Mouse (Mus musculus) skeletal muscle tissue, postnatal 0 days (tissue): ENCODE data around the gene Zfp592. TPM values are rescaled to one million over a fixed set of nuclear protein-coding genes. Genes with fewer than 3 reads are reported as not detected.

Experiments
- polyA plus RNA-seq: library from polyadenylated mRNA; unstranded; fragments of >200 nt; fragmentation: Nextera tagmentation; extraction: Ambion mirVana; gene quantifications from 2 replicates; pipeline ENCODE4 v1.2.1, GENCODE M21; 2015

Zfp592 gene
- polyA plus RNA-seq: 5.1 and 5.2 TPM in 2 replicates

DNA sequence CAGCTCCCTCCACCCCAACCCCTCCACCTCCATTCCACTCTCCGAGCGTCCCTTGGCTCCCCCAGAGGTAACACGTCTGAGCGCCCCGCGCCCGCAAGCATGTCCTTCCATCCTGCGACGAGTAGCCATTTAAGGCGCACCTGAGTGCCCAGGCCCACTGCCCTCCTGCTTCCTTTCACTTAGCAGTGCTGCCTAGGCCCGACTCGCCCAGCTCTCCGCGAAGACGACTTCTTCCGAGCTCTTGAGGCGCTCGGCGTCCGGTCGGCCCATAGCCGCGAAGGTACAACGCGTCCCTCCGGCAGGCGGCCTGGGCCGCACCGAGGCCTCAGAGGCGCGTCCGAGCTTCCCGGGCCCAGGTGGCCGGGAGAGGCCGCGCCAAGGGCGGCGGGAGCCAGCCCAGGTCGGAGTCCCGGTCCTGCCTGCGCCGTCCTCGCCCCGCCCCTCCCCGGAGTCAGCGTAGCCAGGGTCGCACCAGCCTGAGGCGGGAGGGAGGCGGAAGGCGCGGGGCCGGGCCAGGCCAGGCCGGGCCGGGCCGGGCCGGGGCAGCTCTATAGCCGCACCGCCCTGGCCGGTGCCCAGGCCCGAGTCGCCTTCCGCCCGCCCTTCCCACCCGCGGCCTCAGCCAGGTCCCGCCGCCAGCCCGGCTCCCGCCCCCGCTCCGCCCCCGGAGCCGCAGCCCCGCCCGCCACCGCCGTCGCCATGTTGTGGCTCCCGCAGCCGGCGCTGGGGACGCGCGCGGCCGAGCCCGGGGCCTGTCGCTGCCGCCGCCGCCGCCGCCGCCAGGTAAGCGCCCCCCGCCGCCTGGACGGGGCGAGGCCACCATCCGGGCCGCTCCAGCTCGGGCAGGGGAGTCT, at the start of gene Zfp592:
Gene Zfp592, plus strand, starts transcription at position 702 of the 854 bp plus-strand sequence.

DNA sequence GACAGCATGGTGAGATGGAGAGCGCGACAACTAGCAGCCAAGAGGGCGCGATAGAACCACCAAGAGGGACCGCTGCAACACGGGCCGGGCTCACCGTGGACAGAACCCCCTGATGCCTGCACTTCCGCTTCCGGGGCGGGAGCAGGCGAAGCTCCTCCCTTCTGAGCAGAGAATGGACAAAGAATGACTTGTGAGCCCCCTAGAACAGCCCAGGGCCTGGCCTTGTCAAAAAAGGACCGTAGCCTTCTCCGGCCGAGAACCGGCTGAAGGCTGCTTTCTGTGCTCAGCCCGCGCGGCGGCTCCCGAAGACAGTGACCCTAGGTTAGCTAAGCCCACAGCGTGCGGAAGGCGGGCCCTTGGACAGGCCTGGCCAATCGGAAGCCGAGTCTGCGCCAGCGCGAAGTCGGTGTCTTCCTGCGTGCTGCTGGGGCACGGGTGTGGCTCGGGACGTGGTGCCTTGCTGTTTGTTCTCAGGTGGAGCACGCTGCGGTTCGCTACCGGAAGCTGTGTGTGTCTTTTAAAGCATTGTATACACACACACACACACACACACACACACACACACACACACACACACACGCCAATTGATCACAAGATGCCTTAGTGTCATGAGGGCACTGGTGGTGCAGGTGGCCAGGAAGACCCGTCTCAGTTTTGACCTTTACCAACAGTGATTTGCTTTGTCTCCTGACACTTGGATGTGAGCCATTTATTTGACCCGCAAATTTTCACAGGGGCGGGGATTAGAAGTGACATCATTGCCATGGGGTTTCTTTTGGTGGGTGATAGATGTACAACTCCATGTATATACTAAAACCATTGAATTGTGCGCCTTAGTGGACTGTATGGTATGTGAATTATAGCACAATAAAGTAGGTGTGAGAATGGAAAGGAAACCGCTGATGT, 45.8 kb upstream of the Zfp592 start, which contains the start of gene Sec11a:
Gene Sec11a, minus strand, starts transcription at position 336 of the 906 bp plus-strand sequence.

DNA sequence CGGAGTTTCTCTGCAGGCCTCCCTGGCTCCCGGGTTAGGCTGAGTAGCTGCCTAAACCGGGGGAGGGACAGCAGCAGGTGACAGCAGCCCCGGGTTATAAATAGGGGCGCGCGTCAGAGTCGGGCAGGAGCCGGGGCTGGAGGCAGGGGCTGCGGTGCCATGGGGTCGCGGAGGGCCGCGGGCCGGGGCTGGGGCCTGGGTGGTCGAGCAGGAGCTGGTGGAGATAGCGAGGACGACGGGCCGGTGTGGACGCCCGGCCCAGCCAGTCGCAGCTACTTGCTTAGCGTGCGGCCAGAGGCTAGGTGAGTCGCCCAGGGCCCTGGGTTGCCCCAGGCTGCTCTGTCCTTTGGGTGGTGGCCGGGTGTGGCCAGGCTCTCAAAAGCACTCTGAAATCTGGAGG, 64.0 kb downstream of the Zfp592 start, which contains the start of gene Alpk3:
Gene Alpk3, plus strand, starts transcription at position 130 of the 400 bp plus-strand sequence.

Other genes with a start within 250 kb of the Zfp592 start
- gene Iqgap1, start 167.7 kb upstream of the Zfp592 start, polyA plus RNA-seq: 25.4 and 28.0 TPM in 2 replicates
- 0.47 and 0.65 TPM in 2 replicates for gene Zscan2, start 132.8 kb upstream of the Zfp592 start, polyA plus RNA-seq
- gene Wdr73, start 92.4 kb upstream of the Zfp592 start, polyA plus RNA-seq: 8.5 and 12.2 TPM in 2 replicates
- gene Nmb, start 88.6 kb upstream of the Zfp592 start, polyA plus RNA-seq: 5.6 and 6.8 TPM in 2 replicates
- 110 and 113 TPM in 2 replicates for gene Sec11a, start 45.9 kb upstream of the Zfp592 start, polyA plus RNA-seq
- 27.6 and 37.8 TPM in 2 replicates for gene Alpk3, start 63.9 kb downstream of the Zfp592 start, polyA plus RNA-seq
- 0.06 and 0.11 TPM in 2 replicates for gene Slc28a1, start 121.1 kb downstream of the Zfp592 start, polyA plus RNA-seq
- 4.0 and 4.8 TPM in 2 replicates for gene Pde8a, start 219.9 kb downstream of the Zfp592 start, polyA plus RNA-seq